Mouse (Mus musculus): ENCODE measurements around the gene Slc25a26.
A peak's percentile ranks its signal among the peaks of the same experiment; 100 is the strongest.

The Slc25a26 gene

DNA sequence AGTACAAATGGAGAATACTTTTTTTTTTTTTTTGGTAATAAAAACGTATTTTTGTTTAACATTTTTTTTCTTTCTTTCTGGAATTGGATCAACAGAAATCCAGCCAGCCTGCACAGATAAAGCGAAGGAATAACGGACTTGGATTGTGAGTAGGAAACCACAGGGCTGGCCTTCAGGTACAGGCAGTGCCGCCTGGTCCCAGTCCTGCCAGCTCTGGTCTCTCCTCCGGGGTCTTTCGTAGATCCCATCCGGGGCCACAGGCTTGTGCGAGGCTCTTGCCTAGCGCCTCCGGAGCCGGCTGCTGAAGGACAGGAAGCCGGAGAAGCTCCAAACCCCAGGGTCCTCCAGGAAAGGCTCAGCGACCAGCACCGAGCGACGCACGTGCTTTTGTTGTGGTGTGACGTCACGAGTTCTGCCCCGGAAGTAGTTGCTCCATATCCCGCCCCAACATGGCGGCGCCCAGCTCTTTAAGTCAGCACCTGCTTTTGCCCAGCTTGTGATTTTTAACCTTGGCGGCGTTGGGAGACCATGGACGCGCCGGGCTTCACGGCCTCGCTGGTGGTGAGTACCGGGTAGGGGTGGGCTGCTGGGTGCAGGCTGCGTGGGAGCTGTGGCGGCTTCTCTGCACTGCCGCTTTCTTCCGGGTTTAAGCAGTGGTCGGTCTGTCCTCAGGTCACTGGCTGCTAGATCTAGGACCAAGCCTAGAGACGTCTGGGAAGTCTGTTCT, at the start of gene Slc25a26:
Gene Slc25a26, plus strand, starts transcription at position 435 of the 727 bp plus-strand sequence.
- DNase-seq: peak; percentile 92

GRCm38 (mm10) chr6:94464037-94464891, 35.9 kb upstream of the Slc25a26 start:
- DNase-seq: peak; percentile 62

GRCm38 (mm10) chr6:94466508-94467205, 33.5 kb upstream of the Slc25a26 start:
- peak; percentile 6 for DNase-seq

- no peak for DNase-seq
Observed at GRCm38 (mm10) chr6:94492739-94493138, 7.4 kb upstream of the Slc25a26 start.

GRCm38 (mm10) chr6:94503963-94504362, 3.8 kb downstream of the Slc25a26 start:
- peak; percentile 3 for DNase-seq

DNA sequence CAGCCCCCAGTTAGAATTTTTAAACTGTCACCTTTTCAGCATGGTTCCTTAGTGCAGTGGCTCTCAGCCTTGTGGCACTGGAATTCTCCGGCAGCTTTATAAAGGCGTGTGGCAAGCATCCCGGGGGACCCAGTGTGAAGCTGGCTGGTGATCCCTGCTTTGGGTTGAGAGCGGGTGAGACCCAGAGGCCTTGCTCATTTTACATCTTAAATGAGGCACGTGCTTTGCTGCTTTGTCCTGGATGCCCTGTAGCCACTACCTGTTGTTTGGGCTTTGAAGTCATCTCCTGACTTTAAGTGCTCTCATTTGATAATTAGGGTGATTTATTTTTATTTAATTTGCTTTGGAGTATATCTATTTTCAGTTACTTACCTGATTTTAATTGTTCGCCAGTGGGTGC, 7.8 kb downstream of the Slc25a26 start:
- no peak for DNase-seq

GRCm38 (mm10) chr6:94508807-94509206, 8.7 kb downstream of the Slc25a26 start:
- DNase-seq: no peak

- no peak for DNase-seq
Observed at GRCm38 (mm10) chr6:94509220-94509619, 9.1 kb downstream of the Slc25a26 start.

DNA sequence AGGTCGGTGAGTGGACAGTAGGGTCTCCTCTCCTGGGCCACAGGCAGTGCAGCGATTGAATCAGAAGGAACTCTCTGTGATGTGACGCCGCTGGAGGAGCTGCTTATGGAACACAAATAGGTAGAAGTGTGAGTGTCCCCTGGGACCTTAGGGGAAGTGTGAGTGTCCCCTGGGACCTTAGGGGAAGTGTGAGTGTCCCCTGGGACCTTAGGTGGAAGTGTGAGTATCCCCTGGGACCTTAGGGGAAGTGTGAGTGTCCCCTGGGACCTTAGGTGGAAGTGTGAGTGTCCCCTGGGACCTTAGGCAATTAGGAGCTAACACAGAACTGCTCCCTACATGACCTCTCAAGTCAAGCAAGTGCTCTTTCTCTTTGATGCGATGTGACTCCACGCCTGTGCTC, 18.0 kb downstream of the Slc25a26 start:
- no peak for DNase-seq

DNA sequence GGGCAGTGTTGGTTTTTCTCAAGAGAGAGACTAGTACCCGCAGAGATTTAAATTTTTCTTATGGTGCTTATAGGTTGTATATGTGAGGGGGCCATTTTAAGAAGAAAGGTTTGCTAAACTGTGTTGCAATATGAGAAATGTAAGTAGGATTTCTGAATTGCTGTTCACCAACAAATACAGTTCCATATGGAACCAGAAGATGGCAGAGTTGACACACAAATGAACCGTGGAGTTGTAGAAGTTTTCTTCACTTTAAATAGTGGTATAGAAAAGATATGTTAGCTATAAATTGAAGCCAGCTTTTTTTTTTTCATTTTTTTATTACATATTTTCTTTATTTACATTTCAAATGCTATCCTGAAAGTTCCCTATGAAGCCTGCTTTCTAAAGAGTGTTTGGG, 24.2 kb downstream of the Slc25a26 start:
- DNase-seq: peak; percentile 17

GRCm38 (mm10) chr6:94530756-94531155, 30.6 kb downstream of the Slc25a26 start:
- no peak for DNase-seq

DNA sequence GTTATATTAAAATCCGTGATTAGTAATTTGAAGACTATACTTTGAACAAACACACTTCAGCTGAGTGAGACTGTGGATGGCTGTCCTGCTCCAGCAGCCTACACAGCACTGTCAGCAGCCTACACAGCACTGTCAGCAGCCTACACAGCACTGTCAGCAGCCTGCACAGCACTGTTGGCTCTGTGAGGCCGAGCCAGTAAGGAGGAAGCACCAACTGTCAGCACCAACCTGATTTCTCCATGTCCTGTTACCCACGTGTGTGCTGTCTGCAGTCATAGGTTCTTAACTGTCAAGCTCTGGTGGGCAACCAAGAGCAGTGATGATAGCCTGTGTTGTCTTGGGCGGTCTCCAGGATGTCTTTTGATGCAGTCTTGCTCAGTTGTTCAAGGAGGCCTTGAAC, 32.0 kb downstream of the Slc25a26 start:
- DNase-seq: no peak

DNA sequence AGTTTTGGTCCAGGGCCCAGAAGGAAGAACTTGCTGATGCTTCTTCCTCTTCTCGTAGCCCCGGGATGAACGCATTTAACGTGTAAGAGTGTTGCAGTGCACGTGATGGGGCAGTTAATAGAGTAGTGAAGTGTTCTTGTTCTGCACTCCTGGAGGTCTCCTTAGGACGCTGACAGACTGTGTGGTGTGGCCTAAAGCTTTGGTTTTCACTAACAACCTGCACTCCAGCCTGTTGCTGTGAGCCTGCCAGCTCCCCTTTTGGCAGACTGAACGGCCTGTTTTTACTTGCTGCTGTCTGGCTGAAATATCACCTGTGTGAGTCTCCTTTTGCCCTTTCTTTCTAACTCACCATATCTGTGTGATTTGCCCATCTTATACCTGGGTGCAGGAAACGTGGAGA, 36.3 kb downstream of the Slc25a26 start:
- no peak for DNase-seq

DNA sequence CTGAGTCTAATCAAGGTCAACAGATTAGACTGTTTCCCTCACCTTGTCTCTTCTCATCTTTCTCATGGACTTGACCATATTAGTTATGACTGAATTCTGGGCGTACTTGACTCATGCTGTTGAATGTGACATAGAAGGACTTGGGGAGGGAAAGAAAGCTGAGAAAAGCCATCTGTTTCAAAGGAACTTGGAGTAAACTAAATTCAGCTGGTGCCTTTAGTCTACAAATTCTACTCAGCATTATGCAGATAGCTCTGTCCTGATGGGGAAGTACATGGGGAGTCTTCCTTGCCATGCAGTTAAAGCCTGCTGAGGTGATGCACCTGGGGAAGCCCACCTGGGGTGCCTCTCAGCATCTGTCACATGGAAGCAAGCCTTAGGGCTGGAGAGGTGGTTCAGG, 37.5 kb downstream of the Slc25a26 start:
- DNase-seq: no peak

GRCm38 (mm10) chr6:94540090-94540489, 40.0 kb downstream of the Slc25a26 start:
- DNase-seq: no peak

- no peak for DNase-seq
Observed at GRCm38 (mm10) chr6:94540615-94541014, 40.5 kb downstream of the Slc25a26 start.

- no peak for DNase-seq
Observed at GRCm38 (mm10) chr6:94541133-94541532, 41.0 kb downstream of the Slc25a26 start.

- DNase-seq: no peak
Observed at GRCm38 (mm10) chr6:94541854-94542253, 41.7 kb downstream of the Slc25a26 start.

DNA sequence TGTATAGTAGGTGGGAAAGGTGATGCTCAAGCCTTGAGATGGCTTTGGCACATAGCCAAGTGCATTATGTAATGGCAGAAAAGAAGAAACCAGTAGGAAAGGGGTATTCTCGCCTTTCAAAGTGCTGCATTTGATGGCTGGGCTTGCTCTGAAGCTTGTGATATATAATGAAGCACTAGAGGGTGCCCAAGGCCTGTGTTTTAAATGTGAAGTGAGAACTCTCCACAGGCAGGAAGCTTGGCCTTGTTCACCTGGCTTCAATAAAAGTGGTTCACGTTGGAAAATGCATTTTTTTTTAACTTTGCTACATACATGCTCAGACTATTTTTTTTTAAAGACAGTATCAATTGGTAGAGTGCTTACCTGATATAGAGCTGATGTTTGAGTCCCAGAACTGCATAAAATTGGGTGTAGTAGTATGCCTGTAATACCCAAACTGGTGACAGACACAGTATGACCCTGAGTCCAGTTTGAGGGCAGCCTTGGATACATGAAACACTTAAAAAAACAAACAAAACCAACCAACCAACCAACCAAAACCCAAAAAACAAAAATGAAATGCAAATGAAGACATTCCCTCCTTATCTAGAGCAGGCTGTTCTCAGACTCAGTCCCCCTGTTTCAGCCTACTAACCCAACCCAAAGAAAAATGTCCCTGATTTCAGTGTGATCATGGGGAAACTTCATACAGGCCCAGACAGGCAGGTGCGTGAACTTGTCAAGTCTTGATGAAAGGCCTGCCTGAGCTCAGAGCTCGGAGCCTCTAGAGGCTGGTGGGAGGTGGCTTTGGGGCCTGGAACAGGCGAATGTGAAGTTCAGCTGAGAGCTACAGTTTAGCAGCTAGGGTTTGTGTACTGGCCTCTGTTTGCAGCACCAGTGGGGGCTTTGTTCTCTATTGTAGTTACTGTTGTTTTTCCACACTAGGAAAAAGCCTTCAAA, 44.0 kb downstream of the Slc25a26 start:
- peak; percentile 51 for DNase-seq

GRCm38 (mm10) chr6:94547239-94547638, 47.1 kb downstream of the Slc25a26 start:
- no peak for DNase-seq

DNA sequence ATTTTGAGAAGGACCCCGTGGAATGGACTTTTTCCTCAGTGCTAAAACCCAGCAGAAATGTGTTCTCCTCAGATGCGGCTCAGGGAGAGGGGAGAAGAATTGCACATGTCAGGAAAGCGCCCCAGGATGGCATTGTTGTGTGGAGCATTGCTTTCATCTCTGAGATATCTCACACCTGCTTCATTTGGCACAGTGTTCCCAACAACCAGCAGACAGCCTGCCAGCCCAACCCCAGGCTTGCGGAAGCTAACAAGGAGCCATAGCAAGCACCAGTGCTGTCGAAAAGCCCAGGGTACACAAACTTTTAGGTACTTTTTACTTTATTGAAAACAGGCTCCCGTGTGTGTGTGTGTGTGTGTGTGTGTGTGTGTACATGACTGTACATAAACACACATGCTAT, 50.2 kb downstream of the Slc25a26 start:
- DNase-seq: no peak

- DNase-seq: no peak
Observed at GRCm38 (mm10) chr6:94550851-94551250, 50.7 kb downstream of the Slc25a26 start.
